Mouse (Mus musculus) embryonic fibroblast, embryonic 13.5 days (primary cell): ENCODE measurements around the gene Cuzd1.

Experiments
- CTCF ChIP-seq: IDR thresholded peaks from 2 replicates; pipeline ENCODE4 v1.5.1; 2011; ENCODE audit warnings: mild to moderate bottlenecking, control low read depth, low read length, moderate library complexity, borderline replicate concordance; ENCODE audit not compliant: insufficient read depth
- POLR2A ChIP-seq: IDR thresholded peaks from 2 replicates; pipeline ENCODE4 v1.6.1; 2011; ENCODE audit warnings: low read depth, mild to moderate bottlenecking, control low read depth, low read length, moderate library complexity

DNA sequence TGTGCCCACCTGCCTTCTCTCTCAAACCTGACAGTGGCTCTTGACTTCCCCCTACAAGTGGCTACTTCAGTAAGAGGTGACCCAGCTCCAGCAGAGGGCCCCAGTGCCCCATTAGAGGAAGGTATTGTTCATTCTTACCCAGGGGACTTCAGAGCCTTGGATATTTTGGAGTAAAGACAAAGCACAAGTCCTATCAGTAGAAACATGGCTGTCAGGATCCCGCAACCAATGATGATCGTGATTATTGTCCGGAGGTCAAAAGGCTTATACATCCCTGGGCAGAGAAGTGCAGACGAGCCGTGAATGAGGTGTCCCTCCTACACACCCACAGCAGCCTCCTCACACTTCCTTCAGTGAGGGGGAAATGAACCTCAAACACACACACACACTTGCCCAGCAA, 5.0 kb upstream of the Cuzd1 start:
- TF ChIP-seq POLR2A: no peak
- no peak for TF ChIP-seq CTCF
